Mouse (Mus musculus): ENCODE measurements at regions not wholly inside any gene's neighbourhood (a gene's known extent, or its start where the extent isn't known, plus 50 kb on each side); places are given as distances from the start of the nearest gene placed in this dataset.

DNA sequence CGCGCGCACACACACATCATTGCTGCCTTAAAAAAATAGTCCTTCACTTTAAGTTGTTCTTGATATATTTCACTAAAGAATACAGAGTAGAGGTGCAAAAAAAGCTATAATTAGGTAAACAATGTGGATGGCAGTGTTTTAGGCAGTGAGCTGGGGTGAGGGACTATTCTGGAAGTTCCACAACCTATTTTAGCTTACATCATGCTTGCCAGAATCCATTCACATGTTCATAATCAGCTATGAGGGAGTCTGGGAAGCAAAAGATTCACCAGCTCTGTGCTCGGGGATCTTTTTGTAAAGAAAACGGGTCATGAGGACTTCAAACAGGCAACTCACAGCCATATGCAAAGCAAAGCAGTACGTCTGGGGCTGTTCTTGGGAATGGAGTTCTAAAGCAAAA is 242.3 kb downstream of the Cog6 start:
- WGBS = 90% methylated on average over 6 of the region's 6 CpGs
- Histone ChIP-seq H3K9ac (ENCODE audit: low read depth, low read length) (no peak overlapping the region), H3K27ac (ENCODE audit: low read depth, low read length) (no peak overlapping the region), H3K4me2 (replicated peaks; ENCODE audit: low read depth, low read length) (no peak overlapping the region), H3K36me3 (ENCODE audit: control insufficient read depth, insufficient read depth, low read length) (no peaks in the 10 kb centered on the region), H3K4me1 (replicated peaks; ENCODE audit: control insufficient read depth, insufficient read depth, low read length) (no peaks in the 10 kb centered on the region), H3K4me3 (ENCODE audit: low read depth, low read length) (no peak overlapping the region), H3K27me3 (ENCODE audit: control insufficient read depth, insufficient read depth, low read length) (no peaks in the 10 kb centered on the region), H3K9me3 (ENCODE audit: control insufficient read depth, low read length) (no peaks in the 10 kb centered on the region)
- ATAC-seq (ENCODE audit: low FRiP score) = no peak
- DNase-seq (ENCODE audit: low spot score) = no peak

DNA sequence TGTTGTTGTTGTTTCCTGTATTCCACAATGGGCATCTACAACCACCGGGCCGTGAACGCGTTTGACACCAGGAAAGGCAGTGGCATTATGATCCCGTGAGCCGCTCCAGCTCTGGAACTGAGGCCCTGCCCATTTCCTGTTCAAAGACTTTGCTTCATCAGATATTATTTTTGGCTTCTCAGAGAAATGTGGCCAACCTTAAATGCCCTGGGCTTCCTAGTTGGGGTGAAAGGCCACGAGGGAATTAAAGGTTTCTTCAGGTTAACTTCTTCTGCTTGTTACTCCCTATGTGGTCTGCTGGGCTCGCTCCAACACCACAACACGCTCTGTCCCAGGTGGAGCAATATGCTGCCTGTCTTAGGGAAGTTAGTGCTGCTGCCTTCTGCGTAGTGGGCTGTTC is 249.8 kb downstream of the Cog6 start:
- 72% methylated on average over 10 of the region's 10 CpGs for WGBS
- no peaks in the 10 kb centered on the region for H3K36me3 ChIP-seq (ENCODE audit: control insufficient read depth, insufficient read depth, low read length)
- H3K27me3 ChIP-seq (ENCODE audit: control insufficient read depth, insufficient read depth, low read length) = no peaks in the 10 kb centered on the region
- H3K9me3 ChIP-seq (ENCODE audit: control insufficient read depth, low read length) = no peaks in the 10 kb centered on the region
- H3K4me2 ChIP-seq (replicated peaks; ENCODE audit: low read depth, low read length) = no peak overlapping the region
- no peak overlapping the region for H3K27ac ChIP-seq (ENCODE audit: low read depth, low read length)
- H3K4me3 ChIP-seq (ENCODE audit: low read depth, low read length) = no peak overlapping the region
- no peak for DNase-seq (ENCODE audit: low spot score)
- no peak overlapping the region for H3K9ac ChIP-seq (ENCODE audit: low read depth, low read length)
- no peak for ATAC-seq (ENCODE audit: low FRiP score)
- no peaks in the 10 kb centered on the region for H3K4me1 ChIP-seq (replicated peaks; ENCODE audit: control insufficient read depth, insufficient read depth, low read length)

DNA sequence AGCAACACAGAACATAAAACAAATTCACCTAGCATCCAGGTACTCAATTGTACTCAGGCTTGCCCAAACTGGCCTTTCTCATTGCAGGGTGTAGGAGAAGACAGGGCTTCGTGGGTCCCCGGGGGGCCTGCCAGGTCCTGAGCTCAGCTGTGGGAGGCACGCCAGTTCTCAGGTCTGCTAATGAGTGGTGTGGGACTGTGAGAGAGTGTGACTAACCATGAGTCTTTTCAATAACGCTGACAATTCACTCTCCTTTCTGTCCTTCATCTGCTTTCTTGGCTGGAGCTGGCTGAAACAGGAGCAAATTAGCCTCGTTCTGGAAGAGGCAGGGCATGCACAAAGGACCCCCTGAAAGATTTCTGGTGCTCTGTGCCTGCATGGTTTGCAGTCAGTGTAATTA is 250.2 kb downstream of the Cog6 start:
- Histone ChIP-seq H3K9me3 (ENCODE audit: control insufficient read depth, low read length) (no peaks in the 10 kb centered on the region), H3K36me3 (ENCODE audit: control insufficient read depth, insufficient read depth, low read length) (no peaks in the 10 kb centered on the region), H3K4me3 (ENCODE audit: low read depth, low read length) (no peak overlapping the region), H3K9ac (ENCODE audit: low read depth, low read length) (no peak overlapping the region), H3K27me3 (ENCODE audit: control insufficient read depth, insufficient read depth, low read length) (no peaks in the 10 kb centered on the region), H3K4me2 (replicated peaks; ENCODE audit: low read depth, low read length) (no peak overlapping the region), H3K4me1 (replicated peaks; ENCODE audit: control insufficient read depth, insufficient read depth, low read length) (no peaks in the 10 kb centered on the region), H3K27ac (ENCODE audit: low read depth, low read length) (no peak overlapping the region)
- DNase-seq (ENCODE audit: low spot score) = no peak
- 82% methylated on average over 5 of the region's 5 CpGs for WGBS
- no peak for ATAC-seq (ENCODE audit: low FRiP score)

DNA sequence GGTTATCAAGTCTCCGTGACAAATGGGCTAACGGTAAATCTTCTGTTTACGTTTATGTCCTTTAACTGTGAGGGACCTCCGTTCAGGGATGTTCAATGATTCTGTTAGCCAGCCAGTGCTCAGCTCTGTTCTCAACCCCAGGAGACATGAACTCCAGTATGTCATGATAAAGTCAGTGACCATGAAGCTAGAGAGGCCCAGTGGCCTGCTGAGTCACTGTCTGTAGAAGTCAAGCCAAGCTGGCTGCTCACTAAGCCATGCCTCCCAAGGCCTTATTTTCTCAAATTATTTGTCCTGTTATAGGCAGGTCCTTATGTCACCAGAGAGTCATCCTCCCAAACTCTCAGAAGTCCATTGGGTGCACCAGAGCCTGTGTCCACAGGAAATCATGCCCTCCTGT is 252.9 kb downstream of the Cog6 start:
- ATAC-seq (ENCODE audit: low FRiP score) = no peak
- Histone ChIP-seq H3K4me3 (ENCODE audit: low read depth, low read length) (no peak overlapping the region), H3K4me1 (replicated peaks; ENCODE audit: control insufficient read depth, insufficient read depth, low read length) (no peaks in the 10 kb centered on the region), H3K27ac (ENCODE audit: low read depth, low read length) (no peak overlapping the region), H3K9ac (ENCODE audit: low read depth, low read length) (no peak overlapping the region), H3K9me3 (ENCODE audit: control insufficient read depth, low read length) (no peaks in the 10 kb centered on the region), H3K4me2 (replicated peaks; ENCODE audit: low read depth, low read length) (no peak overlapping the region), H3K27me3 (ENCODE audit: control insufficient read depth, insufficient read depth, low read length) (no peaks in the 10 kb centered on the region), H3K36me3 (ENCODE audit: control insufficient read depth, insufficient read depth, low read length) (no peaks in the 10 kb centered on the region)
- WGBS = 87% methylated on average over 4 of the region's 4 CpGs
- no peak for DNase-seq (ENCODE audit: low spot score)

DNA sequence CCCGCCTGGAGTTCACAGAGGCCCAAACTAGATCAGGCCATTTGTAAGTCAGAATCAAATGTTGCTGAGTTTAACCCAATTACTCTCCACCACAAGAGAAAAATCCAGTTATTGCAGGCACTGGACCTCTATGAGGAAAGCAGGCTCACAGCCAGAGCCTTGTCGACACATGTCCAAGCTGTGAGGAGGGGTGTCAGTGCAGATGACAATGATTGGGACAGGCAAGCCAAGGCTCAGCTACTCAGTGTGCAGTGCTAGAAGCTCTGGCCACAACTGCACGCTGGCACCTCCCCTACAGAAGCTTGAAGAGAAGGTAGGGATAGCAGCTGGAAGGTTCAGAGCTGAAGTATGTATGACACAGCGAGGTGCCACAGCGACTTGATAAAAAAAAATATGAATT is 253.4 kb downstream of the Cog6 start:
- ATAC-seq (ENCODE audit: low FRiP score) = no peak

DNA sequence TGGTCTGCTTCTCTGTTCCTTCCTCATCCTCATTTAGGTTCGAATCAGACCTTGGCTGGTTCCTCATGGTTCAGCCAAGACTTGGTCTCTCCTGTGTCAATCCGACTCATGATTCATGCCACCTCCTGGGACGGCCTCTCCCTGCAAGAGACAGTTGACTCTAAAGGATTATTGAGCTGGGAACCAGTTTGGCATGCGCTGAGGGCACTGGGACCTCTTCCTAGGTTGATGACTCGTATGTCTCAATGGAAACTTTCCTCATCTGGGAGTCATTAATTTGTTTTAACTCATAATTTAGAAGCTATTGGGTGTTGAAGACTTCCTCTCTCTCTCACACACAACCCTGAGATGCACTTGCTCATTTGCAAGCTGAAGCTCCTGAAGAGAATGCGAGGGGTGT is 254.5 kb downstream of the Cog6 start:
- no peak overlapping the region for H3K4me2 ChIP-seq (replicated peaks; ENCODE audit: low read depth, low read length)
- no peak overlapping the region for H3K4me3 ChIP-seq (ENCODE audit: low read depth, low read length)
- H3K9me3 ChIP-seq (ENCODE audit: control insufficient read depth, low read length) = no peaks in the 10 kb centered on the region
- H3K4me1 ChIP-seq (replicated peaks; ENCODE audit: control insufficient read depth, insufficient read depth, low read length) = no peaks in the 10 kb centered on the region
- H3K36me3 ChIP-seq (ENCODE audit: control insufficient read depth, insufficient read depth, low read length) = no peaks in the 10 kb centered on the region
- DNase-seq (ENCODE audit: low spot score) = no peak
- no peak overlapping the region for H3K27ac ChIP-seq (ENCODE audit: low read depth, low read length)
- H3K27me3 ChIP-seq (ENCODE audit: control insufficient read depth, insufficient read depth, low read length) = no peaks in the 10 kb centered on the region
- ATAC-seq (ENCODE audit: low FRiP score) = no peak
- H3K9ac ChIP-seq (ENCODE audit: low read depth, low read length) = no peak overlapping the region
- WGBS = 88% methylated on average over 6 of the region's 6 CpGs

More for the DNA sequence above, 253.4 kb downstream of the Cog6 start:
- H3K27ac ChIP-seq (ENCODE audit: low read depth, low read length) = no peak overlapping the region
- no peak overlapping the region for H3K4me2 ChIP-seq (replicated peaks; ENCODE audit: low read depth, low read length)
- no peaks in the 10 kb centered on the region for H3K9me3 ChIP-seq (ENCODE audit: control insufficient read depth, low read length)
- H3K36me3 ChIP-seq (ENCODE audit: control insufficient read depth, insufficient read depth, low read length) = no peaks in the 10 kb centered on the region
- no peaks in the 10 kb centered on the region for H3K4me1 ChIP-seq (replicated peaks; ENCODE audit: control insufficient read depth, insufficient read depth, low read length)
- no peaks in the 10 kb centered on the region for H3K27me3 ChIP-seq (ENCODE audit: control insufficient read depth, insufficient read depth, low read length)
- H3K4me3 ChIP-seq (ENCODE audit: low read depth, low read length) = no peak overlapping the region
- H3K9ac ChIP-seq (ENCODE audit: low read depth, low read length) = no peak overlapping the region
- no peak for DNase-seq (ENCODE audit: low spot score)
- 85% methylated on average over 5 of the region's 5 CpGs for WGBS

DNA sequence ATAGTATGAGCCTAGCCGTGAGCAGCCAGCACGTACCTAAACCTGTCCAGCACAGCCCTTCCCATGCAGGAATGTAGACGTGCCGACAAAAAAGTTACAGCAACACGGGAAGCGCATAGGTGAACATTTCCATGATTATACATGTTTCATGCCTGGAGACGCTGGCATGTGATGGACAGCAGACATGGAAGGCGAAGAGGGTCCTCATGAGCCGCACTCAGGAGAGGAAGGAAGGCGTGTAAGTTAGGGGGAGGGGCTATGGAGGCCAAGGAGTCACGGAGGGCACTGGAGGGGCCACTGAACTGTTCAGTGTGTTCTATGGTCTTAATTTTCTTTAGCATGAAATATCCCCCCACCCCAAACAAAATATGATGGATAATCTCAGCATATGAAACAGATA is 257.2 kb downstream of the Cog6 start:
- Histone ChIP-seq H3K27ac (ENCODE audit: low read depth, low read length) (no peak overlapping the region), H3K36me3 (ENCODE audit: control insufficient read depth, insufficient read depth, low read length) (no peaks in the 10 kb centered on the region), H3K27me3 (ENCODE audit: control insufficient read depth, insufficient read depth, low read length) (no peaks in the 10 kb centered on the region), H3K9ac (ENCODE audit: low read depth, low read length) (no peak overlapping the region), H3K4me3 (ENCODE audit: low read depth, low read length) (no peak overlapping the region), H3K4me2 (replicated peaks; ENCODE audit: low read depth, low read length) (no peak overlapping the region), H3K4me1 (replicated peaks; ENCODE audit: control insufficient read depth, insufficient read depth, low read length) (no peaks in the 10 kb centered on the region), H3K9me3 (ENCODE audit: control insufficient read depth, low read length) (no peaks in the 10 kb centered on the region)
- ATAC-seq (ENCODE audit: low FRiP score) (no peak), DNase-seq (ENCODE audit: low spot score) (no peak)
- WGBS = 92% methylated on average over 11 of the region's 11 CpGs

DNA sequence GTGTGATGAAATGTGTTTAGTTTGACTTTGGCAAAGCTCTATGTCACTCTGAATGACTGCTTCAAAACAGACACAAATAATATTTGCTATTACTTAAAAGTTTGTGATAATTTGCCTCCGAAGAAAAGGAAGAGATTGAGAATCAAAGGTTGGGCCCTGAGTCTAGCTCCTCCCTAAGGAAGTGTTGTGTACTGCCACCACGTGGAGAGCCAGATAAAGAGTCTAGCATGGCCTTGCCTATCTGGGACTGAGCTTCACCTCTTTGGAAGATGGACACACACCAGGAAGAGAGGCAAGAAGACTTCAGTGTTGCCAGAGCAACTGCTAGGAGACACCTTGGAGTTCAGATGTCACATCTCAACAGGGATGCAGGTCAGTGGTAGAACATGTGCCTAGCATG is 258.5 kb downstream of the Cog6 start:
- Histone ChIP-seq H3K4me2 (replicated peaks; ENCODE audit: low read depth, low read length) (no peak overlapping the region), H3K4me3 (ENCODE audit: low read depth, low read length) (no peak overlapping the region), H3K27ac (ENCODE audit: low read depth, low read length) (no peak overlapping the region), H3K4me1 (replicated peaks; ENCODE audit: control insufficient read depth, insufficient read depth, low read length) (no peaks in the 10 kb centered on the region), H3K36me3 (ENCODE audit: control insufficient read depth, insufficient read depth, low read length) (no peaks in the 10 kb centered on the region), H3K9me3 (ENCODE audit: control insufficient read depth, low read length) (no peaks in the 10 kb centered on the region), H3K9ac (ENCODE audit: low read depth, low read length) (no peak overlapping the region), H3K27me3 (ENCODE audit: control insufficient read depth, insufficient read depth, low read length) (no peaks in the 10 kb centered on the region)
- DNase-seq (ENCODE audit: low spot score) (peak; percentile 26), ATAC-seq (ENCODE audit: low FRiP score) (no peak)
- 46% methylated on average over 2 of the region's 2 CpGs for WGBS

DNA sequence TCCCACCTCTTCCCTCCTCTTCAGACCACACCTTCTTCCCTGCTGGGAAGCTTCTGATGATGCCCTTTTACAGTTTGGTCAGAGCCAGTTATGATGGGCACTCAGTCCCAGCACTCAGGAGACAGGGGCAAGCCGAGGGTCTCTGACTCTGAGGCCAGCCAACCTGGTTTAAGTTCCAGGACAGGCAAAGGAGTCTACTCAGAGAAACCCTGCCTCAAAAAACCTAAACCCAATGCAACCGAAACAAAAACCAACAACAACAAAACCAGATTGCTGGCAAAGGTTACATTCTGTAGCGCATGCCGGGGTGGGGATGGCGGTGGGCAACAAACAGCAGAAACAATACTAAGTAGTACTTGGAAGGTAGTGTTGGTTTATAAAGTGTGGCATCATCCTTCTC is 260.2 kb downstream of the Cog6 start:
- WGBS = 95% methylated on average over 5 of the region's 5 CpGs
- Histone ChIP-seq H3K27ac (ENCODE audit: low read depth, low read length) (no peak overlapping the region), H3K9ac (ENCODE audit: low read depth, low read length) (no peak overlapping the region), H3K27me3 (ENCODE audit: control insufficient read depth, insufficient read depth, low read length) (no peaks in the 10 kb centered on the region), H3K4me3 (ENCODE audit: low read depth, low read length) (no peak overlapping the region), H3K4me2 (replicated peaks; ENCODE audit: low read depth, low read length) (no peak overlapping the region), H3K4me1 (replicated peaks; ENCODE audit: control insufficient read depth, insufficient read depth, low read length) (no peaks in the 10 kb centered on the region), H3K9me3 (ENCODE audit: control insufficient read depth, low read length) (no peaks in the 10 kb centered on the region), H3K36me3 (ENCODE audit: control insufficient read depth, insufficient read depth, low read length) (no peaks in the 10 kb centered on the region)
- ATAC-seq (ENCODE audit: low FRiP score) (no peak), DNase-seq (ENCODE audit: low spot score) (no peak)

Data from hindbrain, embryonic 11.5 days (tissue).